Mouse (Mus musculus) small intestine, adult 2 months (tissue): ENCODE data around the gene Klhl5. TPM values are rescaled to one million over a fixed set of nuclear protein-coding genes. Genes with fewer than 3 reads are reported as not detected.

ENCODE experiments used
- H3K27ac ChIP-seq: fragments of 200-500 bp; 2 replicates; pipeline ENCODE4 v1.5.1; 2012; ENCODE audit warnings: low read depth, low read length, control low read depth, inconsistent platforms; ENCODE audit not compliant: insufficient read depth
- H3K27me3 ChIP-seq: fragments of 200-500 bp; 2 replicates; pipeline ENCODE4 v1.6.1; 2012; ENCODE audit warnings: mild to moderate bottlenecking, moderate library complexity, low read length, inconsistent platforms; ENCODE audit not compliant: control insufficient read depth, insufficient read depth
- H3K36me3 ChIP-seq: fragments of 200-500 bp; 2 replicates; pipeline ENCODE4 v1.6.1; 2012; ENCODE audit warnings: mild to moderate bottlenecking, low read length, control low read depth, inconsistent platforms; ENCODE audit not compliant: control insufficient read depth, insufficient read depth
- H3K4me1 ChIP-seq: fragments of 200-500 bp; 2 replicates; pipeline ENCODE4 v1.6.1; 2012; ENCODE audit warnings: low read length, inconsistent platforms, mixed read lengths; ENCODE audit not compliant: control insufficient read depth, insufficient read depth, insufficient read length
- H3K4me3 ChIP-seq: fragments of 200-500 bp; 2 replicates; pipeline ENCODE4 v1.5.1; 2012; ENCODE audit warnings: low read depth, mild to moderate bottlenecking, control low read depth, inconsistent platforms, low read length, moderate library complexity
- CTCF ChIP-seq: fragments of 200-500 bp; IDR thresholded peaks from 2 replicates; pipeline ENCODE4 v1.5.1; 2012; ENCODE audit warnings: low read depth, mild to moderate bottlenecking, control low read depth, inconsistent platforms, low read length, moderate library complexity, mixed read lengths; ENCODE audit not compliant: insufficient replicate concordance, insufficient read length; ENCODE audit errors: extremely low read depth
- POLR2A ChIP-seq: fragments of 200-500 bp; IDR thresholded peaks from 2 replicates; pipeline ENCODE4 v1.6.1; 2012; ENCODE audit warnings: low read depth, mild to moderate bottlenecking, control low read depth, inconsistent platforms, low read length, moderate library complexity
- WGBS: fragments of 180-500 bp; shearing (Covaris S2); methylation state at CpG from one replicate; pipeline ENCODE4 v1.1.7; 2018; 5-methylcytosine and 5-hydroxymethylcytosine counted together
- polyA plus RNA-seq: library from polyadenylated mRNA; depleted of rRNA; stranded (reverse); fragments of >200 nt; gene quantifications from 2 replicates; pipeline ENCODE4 v1.2.3, GENCODE M21; 2012

Gene Klhl5
- polyA plus RNA-seq, 1 experiment, result 6.6 TPM

DNA sequence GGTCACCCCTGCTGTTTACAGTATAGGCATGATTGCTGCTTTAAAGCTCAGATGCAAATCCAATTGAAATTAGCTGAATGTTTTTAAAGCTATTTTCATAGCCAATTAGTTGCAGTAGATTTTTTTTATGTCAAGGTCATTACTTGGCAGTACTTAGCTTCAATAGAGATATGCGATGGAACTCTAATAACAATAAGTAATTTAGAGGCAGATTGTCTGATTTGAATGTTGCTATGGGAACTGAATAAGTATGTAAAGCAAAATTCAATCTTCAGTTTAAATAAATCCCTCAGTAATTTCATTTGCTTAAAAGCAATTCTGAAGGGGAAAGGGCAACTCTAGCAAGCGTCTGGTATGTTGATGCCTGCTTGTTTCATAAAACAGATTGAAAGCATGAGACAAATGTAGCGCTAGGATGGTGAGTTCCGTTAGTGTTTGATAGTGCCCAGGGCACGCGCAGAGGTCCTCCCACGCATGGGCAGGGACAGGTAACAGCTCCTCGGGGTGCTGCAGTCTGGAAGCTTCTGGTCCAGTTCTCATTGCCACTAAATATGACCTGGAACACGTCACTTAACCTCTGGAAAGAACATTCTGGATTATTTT is 38.3 kb downstream of the Klhl5 start:
- Histone ChIP-seq H3K4me3 (no peak overlapping the region), H3K4me1 (no peaks in the 10 kb centered on the region), H3K27ac (no peak overlapping the region), H3K36me3 (peaks cover 16% of the 10 kb centered on the region), H3K27me3 (no peaks in the 10 kb centered on the region)
- 88% methylated on average over 9 of the region's 9 CpGs for WGBS
- TF ChIP-seq CTCF (no peak), POLR2A (no peak)

DNA sequence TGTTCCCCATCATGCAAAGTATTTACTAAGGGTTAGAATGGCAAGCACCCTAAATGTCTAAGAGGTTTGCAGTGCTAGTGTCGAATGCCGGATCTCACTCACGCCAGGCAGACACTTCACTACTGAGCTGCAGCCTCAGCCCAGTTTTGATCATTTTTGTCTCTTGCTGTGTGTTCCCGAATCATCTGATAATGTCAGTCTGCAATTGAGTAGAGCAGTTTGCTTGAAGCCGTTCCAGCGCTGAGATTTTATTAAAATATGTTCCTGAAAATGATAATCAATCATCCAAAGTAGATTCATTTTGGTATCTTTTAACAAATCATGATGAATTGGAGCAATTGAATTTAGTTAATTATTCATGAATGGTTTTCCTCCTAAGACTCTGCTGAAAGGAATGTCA is 39.4 kb downstream of the Klhl5 start:
- H3K4me1 ChIP-seq, result no peaks in the 10 kb centered on the region
- WGBS, result 87% methylated on average over 6 of the region's 6 CpGs
- TF ChIP-seq POLR2A (no peak), CTCF (no peak)

DNA sequence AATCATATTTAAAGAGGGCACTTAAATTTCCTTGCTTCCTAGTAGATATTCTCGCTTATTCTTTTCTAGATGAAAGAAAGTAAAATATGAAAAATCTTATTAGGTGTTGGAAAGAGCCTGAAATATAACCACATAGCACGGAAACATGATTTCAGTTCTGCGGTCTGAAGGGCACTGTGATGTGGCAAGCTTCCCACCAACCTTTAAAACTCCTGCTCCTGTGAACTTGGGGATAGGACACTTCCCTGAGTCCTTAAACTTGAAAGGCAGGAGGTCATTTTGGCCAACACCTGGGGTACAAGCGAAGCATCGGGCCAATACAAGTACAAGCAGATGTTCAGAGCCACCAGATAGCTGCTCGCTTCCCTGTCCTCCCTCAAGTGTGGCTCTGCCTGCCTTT is 42.4 kb downstream of the Klhl5 start:
- TF ChIP-seq CTCF, result no peak
- no peak for TF ChIP-seq POLR2A
- Histone ChIP-seq H3K36me3 (peaks cover 9% of the 10 kb centered on the region), H3K4me1 (no peaks in the 10 kb centered on the region), H3K27ac (no peak overlapping the region), H3K27me3 (no peaks in the 10 kb centered on the region), H3K4me3 (no peak overlapping the region)
- WGBS, result 95% methylated on average over 6 of the region's 6 CpGs

More for the DNA sequence above, 39.4 kb downstream of the Klhl5 start:
- Histone ChIP-seq H3K27me3 (no peaks in the 10 kb centered on the region), H3K4me3 (no peak overlapping the region), H3K27ac (no peak overlapping the region), H3K36me3 (peaks cover 15% of the 10 kb centered on the region)

DNA sequence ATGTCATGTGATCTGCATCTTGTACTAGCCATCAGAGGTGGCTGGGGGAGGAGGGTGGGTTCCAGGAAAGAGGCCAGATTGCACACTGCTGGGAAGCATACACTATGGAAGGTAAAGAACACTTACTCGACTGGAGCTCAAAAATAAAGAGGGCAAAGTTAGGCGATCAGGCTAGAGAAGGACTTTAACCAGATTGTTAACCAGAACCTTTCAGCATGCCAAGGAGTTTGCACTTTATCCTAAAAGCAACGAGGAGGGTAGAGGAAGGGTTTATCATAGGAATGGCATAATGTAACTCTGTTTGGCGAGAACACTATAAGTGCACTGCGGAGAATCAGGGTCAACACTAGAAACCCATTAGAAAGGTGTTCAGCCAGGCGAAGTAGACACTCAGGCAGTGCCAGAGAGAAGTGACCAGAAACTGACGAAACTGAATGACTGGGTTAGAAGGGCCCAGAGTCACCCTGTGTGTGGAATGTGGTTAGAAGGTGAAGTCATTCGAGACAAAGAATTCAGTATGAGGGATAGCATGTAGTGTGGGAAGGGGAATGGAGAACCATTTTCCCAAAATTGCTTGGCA is 43.1 kb downstream of the Klhl5 start:
- H3K27ac ChIP-seq, result no peak overlapping the region
- no peak overlapping the region for H3K4me3 ChIP-seq
- H3K27me3 ChIP-seq, result no peaks in the 10 kb centered on the region
- no peak for TF ChIP-seq POLR2A
- TF ChIP-seq CTCF, result no peak
- WGBS, result 74% methylated on average over 8 of the region's 8 CpGs
- peaks cover 6% of the 10 kb centered on the region for H3K36me3 ChIP-seq
- H3K4me1 ChIP-seq, result no peaks in the 10 kb centered on the region

DNA sequence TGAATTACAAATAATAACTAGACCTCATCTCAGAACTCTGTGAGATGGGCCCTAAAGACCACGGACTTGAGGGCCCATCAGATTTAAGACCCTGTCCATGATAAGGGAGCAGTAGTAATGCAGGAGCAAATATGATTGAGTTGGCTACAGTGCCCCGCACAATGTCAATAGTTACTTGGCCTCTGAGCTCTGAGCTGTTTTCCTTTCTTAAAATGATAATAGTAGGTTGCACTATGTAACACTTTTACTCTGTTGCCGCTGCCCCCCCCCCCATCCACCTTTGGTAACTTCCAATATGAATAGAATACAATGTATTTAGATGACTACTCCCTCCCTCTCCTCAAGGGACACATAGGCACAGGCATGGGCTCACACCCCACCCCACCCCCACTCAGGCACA is 43.9 kb downstream of the Klhl5 start:
- no peak overlapping the region for H3K27ac ChIP-seq
- no peaks in the 10 kb centered on the region for H3K27me3 ChIP-seq
- peaks cover 5% of the 10 kb centered on the region for H3K36me3 ChIP-seq
- no peak overlapping the region for H3K4me3 ChIP-seq
- TF ChIP-seq CTCF, result no peak
- no peak for TF ChIP-seq POLR2A
- WGBS, result 85% methylated on average over 3 of the region's 3 CpGs
- H3K4me1 ChIP-seq, result no peaks in the 10 kb centered on the region

DNA sequence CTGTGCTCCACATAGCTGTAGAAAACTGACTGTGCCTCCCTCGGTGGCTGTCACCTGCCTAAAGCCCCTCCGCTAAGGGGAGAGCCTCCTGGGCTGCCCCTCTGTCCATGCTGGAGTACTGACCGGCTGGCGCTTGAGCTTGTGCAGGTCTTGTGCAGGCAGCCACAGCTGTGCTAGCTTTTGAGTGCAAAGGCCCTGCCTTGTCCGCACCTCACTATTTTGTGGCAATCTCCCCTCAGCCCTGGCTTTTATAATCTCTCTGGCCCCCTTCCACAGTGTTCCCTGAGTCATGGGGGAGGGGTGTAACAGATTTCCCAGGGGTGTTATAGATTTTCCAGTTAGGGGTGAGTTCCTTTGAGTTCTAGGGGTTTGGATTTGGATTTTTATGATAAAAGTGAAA is 44.4 kb downstream of the Klhl5 start:
- TF ChIP-seq CTCF (no peak), POLR2A (no peak)
- no peaks in the 10 kb centered on the region for H3K4me1 ChIP-seq
- peaks cover 5% of the 10 kb centered on the region for H3K36me3 ChIP-seq
- no peak overlapping the region for H3K27ac ChIP-seq
- H3K4me3 ChIP-seq, result no peak overlapping the region
- 93% methylated on average over 5 of the region's 5 CpGs for WGBS
- H3K27me3 ChIP-seq, result no peaks in the 10 kb centered on the region

DNA sequence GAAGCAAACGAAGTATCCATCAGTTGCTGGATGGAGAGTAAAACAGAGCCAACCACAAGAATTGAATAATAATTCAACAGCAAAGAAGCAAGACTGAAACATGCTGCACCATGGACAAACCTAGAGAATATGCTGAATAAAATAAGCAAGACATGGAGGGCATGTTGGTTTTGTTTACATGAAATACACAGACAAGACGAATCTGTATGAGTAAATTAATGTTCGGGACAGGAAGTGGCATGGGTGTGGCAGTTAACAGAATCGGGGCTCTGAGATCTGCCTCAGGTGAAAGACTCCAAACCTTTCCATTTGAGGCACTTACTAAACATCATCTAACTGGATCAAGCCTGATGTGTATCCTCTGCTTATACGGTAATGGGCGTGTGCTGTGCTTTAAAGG is 46.9 kb downstream of the Klhl5 start:
- Histone ChIP-seq H3K27ac (no peak overlapping the region), H3K36me3 (0 out of 2 replicates have a peak, but pooled peaks cover 3% of the 10 kb centered on the region), H3K4me1 (no peaks in the 10 kb centered on the region), H3K27me3 (no peaks in the 10 kb centered on the region), H3K4me3 (no peak overlapping the region)
- TF ChIP-seq CTCF (no peak), POLR2A (no peak)
- 77% methylated on average over 6 of the region's 6 CpGs for WGBS
